Mouse (Mus musculus): ENCODE measurements around the gene Lrrc57.

Gene Lrrc57

GRCm38 (mm10) chr2:120608830-120609723 is at the start of gene Lrrc57, which contains the start of gene Haus2:
TSS of gene Lrrc57 (minus strand) at chr2:120609520.
TSS of gene Haus2 (plus strand) at chr2:120609383.
- peak; percentile 92 for DNase-seq (ENCODE audit: low read depth, low spot score)

GRCm38 (mm10) chr2:120658486-120658885 is 49.2 kb upstream of the Lrrc57 start:
- DNase-seq (ENCODE audit: low read depth, low spot score), result no peak

DNA sequence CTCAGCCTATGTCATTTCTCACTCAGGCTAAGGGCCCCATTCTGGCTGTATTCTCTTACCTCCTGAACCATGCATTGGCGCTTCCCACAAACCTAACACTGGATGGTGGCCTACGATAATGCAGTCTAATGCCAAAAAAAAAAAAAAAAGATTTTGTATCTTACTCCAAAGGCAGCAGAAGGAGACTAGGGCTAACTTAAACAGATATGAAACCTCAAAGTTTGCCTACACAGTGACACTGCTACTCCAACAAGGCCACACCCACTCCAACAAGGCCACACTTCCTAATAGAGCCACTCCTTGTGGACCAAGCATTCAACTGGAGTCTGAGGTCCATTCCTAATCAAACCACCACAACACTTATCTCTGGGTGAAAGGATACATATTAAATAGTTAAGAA is 47.4 kb upstream of the Lrrc57 start:
- no peak for DNase-seq (ENCODE audit: low read depth, low spot score)

DNA sequence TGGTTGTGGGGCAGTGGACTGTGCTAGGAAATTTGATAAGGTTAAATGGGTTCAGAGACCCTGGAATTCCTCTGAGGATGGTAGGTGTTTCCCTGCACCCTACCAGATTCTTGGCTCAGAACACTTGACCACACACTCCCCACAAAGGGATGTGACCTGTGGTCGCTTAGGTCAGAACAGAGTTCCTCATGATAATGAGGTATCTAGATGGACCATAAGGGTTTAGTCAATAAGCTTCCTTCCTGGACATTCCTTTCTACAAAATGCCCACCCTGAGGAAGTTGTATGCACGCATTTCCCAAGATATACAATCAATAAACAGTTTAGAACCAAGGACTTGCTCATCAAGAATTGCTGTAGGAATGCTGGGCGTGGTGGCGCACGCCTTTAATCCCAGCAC is 46.6 kb upstream of the Lrrc57 start:
- DNase-seq (ENCODE audit: low read depth, low spot score), result no peak

DNA sequence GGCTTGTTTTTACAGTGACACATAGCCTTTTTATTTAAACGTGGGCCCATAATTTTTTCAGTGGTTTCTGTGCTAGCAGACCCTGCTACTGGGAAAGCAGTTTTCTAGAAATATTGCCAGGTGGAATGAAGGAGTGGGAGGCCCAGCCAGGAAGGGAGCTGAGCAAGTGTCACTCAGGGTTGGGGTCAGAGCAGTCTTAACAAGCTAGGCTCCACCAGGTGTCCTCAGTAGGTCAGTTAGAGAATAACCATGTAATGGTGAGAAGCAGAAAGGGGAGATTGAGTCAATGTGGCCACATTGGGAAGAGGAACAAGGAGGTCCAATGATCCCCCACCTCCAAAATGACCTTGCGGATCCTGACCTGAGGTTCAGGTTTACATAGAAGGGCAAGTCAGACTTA is 45.4 kb upstream of the Lrrc57 start:
- DNase-seq (ENCODE audit: low read depth, low spot score), result no peak

- no peak for DNase-seq (ENCODE audit: low read depth, low spot score)
Observed at GRCm38 (mm10) chr2:120652925-120653284, 43.6 kb upstream of the Lrrc57 start.

DNA sequence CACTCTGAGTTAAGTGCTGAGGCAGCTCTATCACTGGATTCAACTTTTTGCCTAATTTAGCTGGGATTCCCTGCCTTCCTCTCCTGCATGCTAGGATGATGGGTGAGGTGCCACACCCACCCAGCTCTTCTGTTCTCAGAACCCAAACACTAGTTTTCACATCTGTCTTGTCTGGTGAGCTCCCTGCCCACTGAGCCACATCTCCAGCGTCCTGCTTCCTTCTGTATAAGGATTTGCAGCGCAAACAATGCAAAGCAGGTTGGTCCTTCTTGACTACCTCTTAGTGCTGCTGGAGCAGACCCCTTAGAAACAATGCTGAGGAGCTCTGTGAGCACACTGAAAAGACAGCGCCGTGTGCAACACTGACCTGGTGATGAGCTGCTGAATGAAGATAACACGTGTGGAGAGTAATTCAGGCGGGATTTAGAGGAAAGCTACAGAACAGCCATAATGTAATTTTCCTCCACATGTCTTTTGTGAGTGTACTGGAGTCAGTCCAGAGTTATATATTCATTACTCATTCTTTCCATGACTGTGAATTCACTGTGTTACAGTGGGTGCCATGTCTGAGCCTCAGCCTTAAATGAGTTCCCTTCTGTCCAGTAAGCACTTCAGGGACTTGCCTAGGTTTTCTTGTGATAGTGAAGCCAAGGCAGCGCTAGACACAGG is 43.1 kb upstream of the Lrrc57 start:
- no peak for DNase-seq (ENCODE audit: low read depth, low spot score)

GRCm38 (mm10) chr2:120646777-120647176 is 37.5 kb upstream of the Lrrc57 start:
- DNase-seq (ENCODE audit: low read depth, low spot score), result no peak

DNA sequence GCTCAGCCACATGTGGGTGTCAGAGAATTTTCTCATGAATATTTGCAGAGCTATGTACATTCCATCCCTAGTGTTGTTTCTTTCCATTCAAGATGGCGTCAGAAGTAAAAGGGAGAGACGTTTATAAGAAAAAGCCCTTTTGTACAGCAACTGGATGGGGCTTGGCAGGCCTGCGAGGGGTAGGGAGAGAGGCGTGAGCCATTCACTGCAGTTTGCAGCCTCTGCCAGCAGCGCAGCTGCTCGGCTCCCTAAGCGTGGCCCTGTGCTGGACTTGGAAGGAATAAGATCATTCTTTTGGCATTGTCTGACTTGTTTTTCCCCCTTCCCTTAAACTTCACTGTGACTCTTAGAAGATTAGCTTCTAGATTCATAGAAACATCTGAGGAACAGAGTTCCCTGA is 34.5 kb upstream of the Lrrc57 start:
- DNase-seq (ENCODE audit: low read depth, low spot score), result no peak

- no peak for DNase-seq (ENCODE audit: low read depth, low spot score)
Observed at GRCm38 (mm10) chr2:120640835-120641234, 31.5 kb upstream of the Lrrc57 start.

- no peak for DNase-seq (ENCODE audit: low read depth, low spot score)
Observed at GRCm38 (mm10) chr2:120631957-120632356, 22.6 kb upstream of the Lrrc57 start.

DNA sequence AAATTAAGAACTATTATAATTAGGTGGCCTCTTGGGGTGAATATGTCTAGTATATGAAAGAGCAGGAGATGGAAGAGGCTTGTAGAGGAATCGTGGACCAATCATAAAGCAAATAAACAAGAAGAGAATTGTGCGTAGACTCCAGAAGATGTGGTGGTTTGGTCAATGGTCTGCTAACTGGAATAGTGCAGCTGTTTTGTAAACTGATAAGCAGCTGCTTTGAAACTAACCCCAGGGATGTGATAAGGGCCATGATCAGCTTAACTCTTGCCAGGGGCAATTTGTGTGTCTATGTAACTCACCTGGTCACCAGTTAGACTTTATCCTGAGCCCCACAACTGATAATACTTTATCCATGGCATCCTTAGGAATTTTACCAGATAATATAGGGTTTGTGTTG is 22.2 kb upstream of the Lrrc57 start:
- no peak for DNase-seq (ENCODE audit: low read depth, low spot score)

GRCm38 (mm10) chr2:120630655-120631054 is 21.3 kb upstream of the Lrrc57 start:
- no peak for DNase-seq (ENCODE audit: low read depth, low spot score)

DNA sequence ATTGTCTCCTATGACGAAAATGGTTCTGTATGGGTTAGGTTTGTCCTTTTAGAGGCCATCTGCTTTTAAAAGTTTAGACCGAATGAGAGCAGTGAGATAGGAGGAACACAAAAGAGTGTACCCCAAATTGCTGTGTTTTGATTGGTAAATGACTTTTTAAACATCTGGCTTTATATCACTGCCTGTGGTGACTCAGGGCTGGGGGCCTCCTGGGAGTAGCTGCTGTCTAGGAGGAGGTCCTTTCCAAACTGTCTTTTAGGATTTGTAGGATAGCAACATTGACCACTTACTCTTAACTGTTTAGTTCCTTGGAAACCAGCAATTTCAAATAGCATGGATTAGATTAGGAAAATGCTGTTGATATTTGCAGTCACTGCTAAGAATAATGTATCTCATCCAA is 20.9 kb upstream of the Lrrc57 start:
- DNase-seq (ENCODE audit: low read depth, low spot score), result no peak

DNA sequence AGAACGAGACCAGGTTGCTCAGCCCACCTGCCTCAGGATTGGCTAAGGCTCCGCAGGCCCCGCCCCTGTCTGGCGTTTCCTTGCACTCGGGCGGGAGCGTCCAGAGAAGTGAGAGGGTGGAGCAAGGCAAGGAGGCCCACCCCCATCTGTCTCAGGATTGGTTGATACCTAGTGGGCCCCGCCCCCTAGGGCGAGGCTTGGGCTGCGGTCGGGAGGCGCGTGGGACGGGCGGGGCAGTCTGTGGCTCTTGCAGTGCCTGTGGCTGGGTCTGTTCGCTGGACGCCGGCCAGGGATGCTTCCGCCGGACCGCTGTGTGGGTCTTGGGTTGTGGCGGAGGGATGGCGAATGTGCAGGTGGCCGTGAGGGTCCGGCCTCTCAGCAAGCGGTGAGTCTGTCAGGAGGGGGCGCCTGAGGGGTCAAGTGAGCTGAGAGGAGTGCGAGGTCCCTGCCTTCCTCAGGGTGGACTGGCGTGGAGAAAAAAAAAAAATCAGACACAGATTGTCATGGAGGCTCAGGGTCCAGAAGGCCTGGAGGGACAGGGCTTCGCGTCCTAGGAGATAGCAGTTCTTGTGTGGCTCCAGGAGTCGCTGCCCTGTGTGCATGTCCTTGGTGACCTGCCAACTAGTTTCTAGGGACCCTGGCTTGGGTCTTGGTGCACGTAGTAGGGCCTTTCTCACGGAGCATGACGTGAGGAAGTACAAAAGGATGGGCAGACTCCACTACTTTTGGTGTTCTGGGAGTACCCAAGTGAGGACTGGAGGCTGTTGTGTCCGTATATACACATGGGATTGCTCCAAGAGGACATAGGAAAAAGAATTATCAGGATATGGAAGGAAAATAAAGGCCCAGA is 19.8 kb upstream of the Lrrc57 start, which contains the start of gene Stard9:
Gene Stard9, plus strand, starts transcription at position 236 of the 850 bp plus-strand sequence.
- DNase-seq (ENCODE audit: low read depth, low spot score), result peak; percentile 95

- no peak for DNase-seq (ENCODE audit: low read depth, low spot score)
Observed at GRCm38 (mm10) chr2:120628076-120628865, 19.0 kb upstream of the Lrrc57 start.

- DNase-seq (ENCODE audit: low read depth, low spot score), result no peak
Observed at GRCm38 (mm10) chr2:120622920-120623319, 13.6 kb upstream of the Lrrc57 start.

DNA sequence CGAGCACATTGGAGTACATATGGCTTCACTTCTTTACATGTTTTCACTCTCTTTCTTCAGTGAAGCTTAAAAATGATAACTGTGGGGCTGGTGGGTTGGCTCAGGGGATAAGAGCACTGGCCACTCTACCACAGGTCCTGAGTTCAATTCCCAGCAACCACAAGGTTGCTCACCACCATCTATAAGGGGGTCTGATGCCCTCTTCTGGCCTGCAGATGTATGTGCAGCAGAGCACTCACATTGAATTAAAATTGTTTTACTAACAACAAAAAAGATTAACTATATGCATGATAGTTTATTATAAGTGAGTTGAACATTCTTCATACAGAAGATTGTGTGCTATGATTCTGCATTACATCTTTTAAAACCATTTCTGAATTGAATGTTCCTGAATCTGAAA is 10.2 kb upstream of the Lrrc57 start:
- DNase-seq (ENCODE audit: low read depth, low spot score), result no peak

GRCm38 (mm10) chr2:120616279-120617163 is 7.2 kb upstream of the Lrrc57 start:
- no peak for DNase-seq (ENCODE audit: low read depth, low spot score)

- no peak for DNase-seq (ENCODE audit: low read depth, low spot score)
Observed at GRCm38 (mm10) chr2:120606021-120606690, 3.2 kb downstream of the Lrrc57 start.

All from WW6 (cell line).